Mouse (Mus musculus): ENCODE results near the gene Tnfaip8l2. TPM values are rescaled to one million over a fixed set of nuclear protein-coding genes. Genes with fewer than 3 reads are reported as not detected.
"Not testable (repeated sequence)": the region's sequence is repeated elsewhere in the genome, so short reads cannot be mapped to it uniquely, and the experiment has no call there.

Tnfaip8l2 gene
- polyA plus RNA-seq, 1 experiment from 2014 or later: 1.4 TPM

- peaks cover 4% of the 10 kb centered on the region for H3K36me3 ChIP-seq (ENCODE audit: control insufficient read depth, insufficient read depth, low read length)
- no peak for ATAC-seq (ENCODE audit: insufficient read depth, low FRiP score, low TSS enrichment)
- peak; percentile 88 for DNase-seq (ENCODE audit: low spot score)
- no peak overlapping the region for H3K4me3 ChIP-seq (ENCODE audit: low read depth, low read length)
- H3K9ac ChIP-seq (ENCODE audit: low read length): no peak overlapping the region
- no peaks in the 10 kb centered on the region for H3K9me3 ChIP-seq (ENCODE audit: control insufficient read depth, low read length)
- H3K4me2 ChIP-seq (ENCODE audit: low read depth): no peak overlapping the region
- no peaks in the 10 kb centered on the region for H3K4me1 ChIP-seq (ENCODE audit: control insufficient read depth, insufficient read depth, low read length)
- H3K27ac ChIP-seq (ENCODE audit: low read depth, low read length): no peak overlapping the region
- 9% methylated on average over 5 of the region's 5 CpGs for WGBS
- H3K27me3 ChIP-seq (ENCODE audit: control insufficient read depth, insufficient read depth, low read length): no peaks in the 10 kb centered on the region
These were observed 454 bp upstream of the Tnfaip8l2 start for GRCm38 (mm10) chr3:95142617-95143011.

GRCm38 (mm10) chr3:95141474-95141873 lies 686 bp downstream of the Tnfaip8l2 start:
- H3K27me3 ChIP-seq (ENCODE audit: control insufficient read depth, insufficient read depth, low read length): no peaks in the 10 kb centered on the region
- no peak overlapping the region for H3K4me3 ChIP-seq (ENCODE audit: low read depth, low read length)
- H3K4me1 ChIP-seq (ENCODE audit: control insufficient read depth, insufficient read depth, low read length): no peaks in the 10 kb centered on the region
- ATAC-seq (ENCODE audit: insufficient read depth, low FRiP score, low TSS enrichment): no peak
- DNase-seq (ENCODE audit: low spot score): no peak
- 96% methylated on average over 9 of the region's 9 CpGs for WGBS
- peaks cover 4% of the 10 kb centered on the region for H3K36me3 ChIP-seq (ENCODE audit: control insufficient read depth, insufficient read depth, low read length)
- no peak overlapping the region for H3K4me2 ChIP-seq (ENCODE audit: low read depth)
- H3K9ac ChIP-seq (ENCODE audit: low read length): no peak overlapping the region
- H3K27ac ChIP-seq (ENCODE audit: low read depth, low read length): no peak overlapping the region
- H3K9me3 ChIP-seq (ENCODE audit: control insufficient read depth, low read length): no peaks in the 10 kb centered on the region

- ATAC-seq (ENCODE audit: insufficient read depth, low FRiP score, low TSS enrichment): no peak
- H3K27ac ChIP-seq (ENCODE audit: low read depth, low read length): no peak overlapping the region
- H3K4me1 ChIP-seq (ENCODE audit: control insufficient read depth, insufficient read depth, low read length): no peaks in the 10 kb centered on the region
- peaks cover 4% of the 10 kb centered on the region for H3K36me3 ChIP-seq (ENCODE audit: control insufficient read depth, insufficient read depth, low read length)
- DNase-seq (ENCODE audit: low spot score): no peak
- H3K4me3 ChIP-seq (ENCODE audit: low read depth, low read length): no peak overlapping the region
- H3K4me2 ChIP-seq (ENCODE audit: low read depth): no peak overlapping the region
- H3K9me3 ChIP-seq (ENCODE audit: control insufficient read depth, low read length): no peaks in the 10 kb centered on the region
- no peaks in the 10 kb centered on the region for H3K27me3 ChIP-seq (ENCODE audit: control insufficient read depth, insufficient read depth, low read length)
- 86% methylated on average over 6 of the region's 6 CpGs for WGBS
- no peak overlapping the region for H3K9ac ChIP-seq (ENCODE audit: low read length)
These were observed 1.4 kb downstream of the Tnfaip8l2 start for GRCm38 (mm10) chr3:95140795-95141194.

- no peak overlapping the region for H3K4me2 ChIP-seq (ENCODE audit: low read depth)
- H3K4me3 ChIP-seq (ENCODE audit: low read depth, low read length): no peak overlapping the region
- DNase-seq (ENCODE audit: low spot score) (no peak), ATAC-seq (ENCODE audit: insufficient read depth, low FRiP score, low TSS enrichment) (no peak)
- H3K27ac ChIP-seq (ENCODE audit: low read depth, low read length): no peak overlapping the region
- H3K9ac ChIP-seq (ENCODE audit: low read length): no peak overlapping the region
- H3K36me3 ChIP-seq (ENCODE audit: control insufficient read depth, insufficient read depth, low read length): peaks cover 4% of the 10 kb centered on the region
- 65% methylated on average over 18 of the region's 18 CpGs for WGBS
- no peaks in the 10 kb centered on the region; the same call in 1 of the 2 replicates for H3K4me1 ChIP-seq (ENCODE audit: control insufficient read depth, insufficient read depth, low read length)
- no peaks in the 10 kb centered on the region for H3K9me3 ChIP-seq (ENCODE audit: control insufficient read depth, low read length)
- H3K27me3 ChIP-seq (ENCODE audit: control insufficient read depth, insufficient read depth, low read length): no peaks in the 10 kb centered on the region
These were observed 1.9 kb downstream of the Tnfaip8l2 start for GRCm38 (mm10) chr3:95140289-95140595.

- ATAC-seq (ENCODE audit: insufficient read depth, low FRiP score, low TSS enrichment) (no peak), DNase-seq (ENCODE audit: low spot score) (no peak)
- H3K9me3 ChIP-seq (ENCODE audit: control insufficient read depth, low read length): no peaks in the 10 kb centered on the region
- H3K27ac ChIP-seq (ENCODE audit: low read depth, low read length): no peak overlapping the region
- H3K9ac ChIP-seq (ENCODE audit: low read length): no peak overlapping the region
- H3K27me3 ChIP-seq (ENCODE audit: control insufficient read depth, insufficient read depth, low read length): no peaks in the 10 kb centered on the region
- no peak overlapping the region for H3K4me3 ChIP-seq (ENCODE audit: low read depth, low read length)
- H3K4me1 ChIP-seq (ENCODE audit: control insufficient read depth, insufficient read depth, low read length): peaks cover 3% of the 10 kb centered on the region; the same call in 1 of the 2 replicates
- H3K4me2 ChIP-seq (ENCODE audit: low read depth): no peak overlapping the region
- peaks cover 4% of the 10 kb centered on the region for H3K36me3 ChIP-seq (ENCODE audit: control insufficient read depth, insufficient read depth, low read length)
- 72% methylated on average over 25 of the region's 25 CpGs for WGBS
These were observed 2.4 kb downstream of the Tnfaip8l2 start for GRCm38 (mm10) chr3:95139586-95140288.

- 94% methylated on average over 3 of the region's 3 CpGs for WGBS
- Histone ChIP-seq H3K4me3 (ENCODE audit: low read depth, low read length) (no peak overlapping the region), H3K9ac (ENCODE audit: low read length) (no peak overlapping the region), H3K27me3 (ENCODE audit: control insufficient read depth, insufficient read depth, low read length) (no peaks in the 10 kb centered on the region), H3K27ac (ENCODE audit: low read depth, low read length) (no peak overlapping the region), H3K9me3 (ENCODE audit: control insufficient read depth, low read length) (no peaks in the 10 kb centered on the region), H3K4me2 (ENCODE audit: low read depth) (no peak overlapping the region), H3K36me3 (ENCODE audit: control insufficient read depth, insufficient read depth, low read length) (peaks cover 4% of the 10 kb centered on the region), H3K4me1 (ENCODE audit: control insufficient read depth, insufficient read depth, low read length) (peaks cover 3% of the 10 kb centered on the region; the same call in 1 of the 2 replicates)
- ATAC-seq (ENCODE audit: insufficient read depth, low FRiP score, low TSS enrichment) (no peak), DNase-seq (ENCODE audit: low spot score) (no peak)
These were observed 5.8 kb downstream of the Tnfaip8l2 start for GRCm38 (mm10) chr3:95136336-95136735.

- Histone ChIP-seq H3K9ac (ENCODE audit: low read length) (no peak overlapping the region), H3K27me3 (ENCODE audit: control insufficient read depth, insufficient read depth, low read length) (no peaks in the 10 kb centered on the region), H3K4me2 (ENCODE audit: low read depth) (peak overlapping the region; percentile 38; the same call in 1 of the 2 replicates), H3K27ac (ENCODE audit: low read depth, low read length) (no peak overlapping the region), H3K4me3 (ENCODE audit: low read depth, low read length) (no peak overlapping the region), H3K4me1 (ENCODE audit: control insufficient read depth, insufficient read depth, low read length) (peaks cover 3% of the 10 kb centered on the region; the same call in 1 of the 2 replicates), H3K36me3 (ENCODE audit: control insufficient read depth, insufficient read depth, low read length) (peaks cover 3% of the 10 kb centered on the region), H3K9me3 (ENCODE audit: control insufficient read depth, low read length) (no peaks in the 10 kb centered on the region)
- ATAC-seq (ENCODE audit: insufficient read depth, low FRiP score, low TSS enrichment): no peak
- WGBS: 92% methylated on average over 7 of the region's 7 CpGs
- DNase-seq (ENCODE audit: low spot score): no peak
These were observed 6.6 kb downstream of the Tnfaip8l2 start for GRCm38 (mm10) chr3:95135433-95136052.

- Histone ChIP-seq H3K4me3 (ENCODE audit: low read depth, low read length) (peak overlapping the region; percentile 23), H3K4me2 (ENCODE audit: low read depth) (peak overlapping the region; percentile 38), H3K27me3 (ENCODE audit: control insufficient read depth, insufficient read depth, low read length) (no peaks in the 10 kb centered on the region), H3K9ac (ENCODE audit: low read length) (no peak overlapping the region), H3K27ac (ENCODE audit: low read depth, low read length) (no peak overlapping the region), H3K4me1 (ENCODE audit: control insufficient read depth, insufficient read depth, low read length) (peaks cover 5% of the 10 kb centered on the region; the same call in 1 of the 2 replicates), H3K9me3 (ENCODE audit: control insufficient read depth, low read length) (no peaks in the 10 kb centered on the region), H3K36me3 (ENCODE audit: control insufficient read depth, insufficient read depth, low read length) (no peaks in the 10 kb centered on the region)
- DNase-seq (ENCODE audit: low spot score) (no peak), ATAC-seq (ENCODE audit: insufficient read depth, low FRiP score, low TSS enrichment) (no peak)
- 30% methylated on average over 6 of the region's 6 CpGs for WGBS
These were observed 7.1 kb downstream of the Tnfaip8l2 start for GRCm38 (mm10) chr3:95135023-95135422.

- H3K9me3 ChIP-seq (ENCODE audit: control insufficient read depth, low read length); DNase-seq (ENCODE audit: low spot score); H3K4me2 ChIP-seq (ENCODE audit: low read depth); H3K27ac ChIP-seq (ENCODE audit: low read depth, low read length); H3K36me3 ChIP-seq (ENCODE audit: control insufficient read depth, insufficient read depth, low read length); H3K9ac ChIP-seq (ENCODE audit: low read length); H3K27me3 ChIP-seq (ENCODE audit: control insufficient read depth, insufficient read depth, low read length); H3K4me3 ChIP-seq (ENCODE audit: low read depth, low read length): not testable (repeated sequence)
- peak; percentile 37 for ATAC-seq (ENCODE audit: insufficient read depth, low FRiP score, low TSS enrichment)
- WGBS: no CpG with 5 or more reads among the region's 12 CpGs
- peaks cover 11% of the 10 kb centered on the region for H3K4me1 ChIP-seq (ENCODE audit: control insufficient read depth, insufficient read depth, low read length)
These were observed 8.0 kb downstream of the Tnfaip8l2 start for GRCm38 (mm10) chr3:95134133-95134532.

Measured in neural tube, embryonic 11.5 days (tissue).